Mouse (Mus musculus): Measurements from ENCODE around the gene Gm11634.
"Not testable (repeated sequence)": the region's sequence is repeated elsewhere in the genome, so short reads cannot be mapped to it uniquely, and the experiment has no call there.

- not testable (repeated sequence) for TF ChIP-seq HCFC1 (IDR thresholded peaks at IDR 0.05; ENCODE audit: borderline replicate concordance, insufficient read depth, low read length); ZC3H11A (IDR thresholded peaks at IDR 0.05; ENCODE audit: borderline replicate concordance, low read depth, low read length); ZNF384 (IDR thresholded peaks at IDR 0.05; ENCODE audit: low read depth, low read length); CHD2 (IDR thresholded peaks at IDR 0.05; ENCODE audit: low read depth, low read length)
These were observed 47.3 kb upstream of the Gm11634 start for GRCm38 (mm10) chr11:101646283-101646794.

Measured in ES-E14 (cell line).